Mouse (Mus musculus) G1E (cell line): Measurements from ENCODE around the gene Sectm1b. TPM values are rescaled to one million over a fixed set of nuclear protein-coding genes. Genes with fewer than 3 reads are reported as not detected.

Experiments
- ATAC-seq: 2 replicates; pipeline ENCODE4 v1.8.0; 2016; ENCODE audit warnings: mild to moderate bottlenecking; ENCODE audit not compliant: insufficient number of reproducible peaks, poor library complexity, low FRiP score, severe bottlenecking; ENCODE audit errors: extremely low read depth
- DNase-seq: peaks from one replicate; pipeline ENCODE4 v3.0.0; 2012; ENCODE audit warnings: low spot score
- H3K27me3 ChIP-seq: 2 replicates; pipeline ENCODE4 v1.6.1; 2012; ENCODE audit warnings: mild to moderate bottlenecking, low read length, inconsistent platforms; ENCODE audit not compliant: insufficient read depth
- H3K36me3 ChIP-seq: replicated peaks from 2 replicates; pipeline ENCODE3; 2012; ENCODE audit warnings: mild to moderate bottlenecking, inconsistent platforms
- H3K4me1 ChIP-seq: 2 replicates; pipeline ENCODE4 v1.6.1; 2012; ENCODE audit warnings: low read depth, low read length, inconsistent platforms, mixed read lengths; ENCODE audit not compliant: insufficient read depth
- H3K4me3 ChIP-seq: 2 replicates; pipeline ENCODE4 v1.5.1; 2012; ENCODE audit warnings: low read depth, mild to moderate bottlenecking, inconsistent platforms, low read length, moderate library complexity, mixed read lengths
- H3K9me3 ChIP-seq: replicated peaks from 2 replicates; pipeline ENCODE4 v1.6.1; 2012; ENCODE audit warnings: inconsistent platforms
- CTCF ChIP-seq: IDR thresholded peaks from 2 replicates; pipeline ENCODE4 v1.5.1; 2012; ENCODE audit warnings: low read depth, low read length, inconsistent platforms, mixed read lengths
- GATA1 ChIP-seq: IDR thresholded peaks from 2 replicates; pipeline ENCODE4 v1.6.1; 2012; ENCODE audit warnings: borderline replicate concordance, low read length, inconsistent platforms, mixed read lengths
- GATA2 ChIP-seq: IDR thresholded peaks from 2 replicates; pipeline ENCODE4 v1.6.1; 2012; ENCODE audit warnings: low read depth, low read length, inconsistent platforms, borderline replicate concordance
- POLR2AphosphoS5 ChIP-seq: IDR thresholded peaks from 2 replicates; pipeline ENCODE4 v1.6.1; 2012; ENCODE audit warnings: low read depth, low read length, inconsistent platforms; ENCODE audit not compliant: insufficient replicate concordance
- TAL1 ChIP-seq: conservative IDR thresholded peaks from 2 replicates; pipeline ENCODE4 v1.6.1; 2012; ENCODE audit warnings: low read depth, low read length, inconsistent platforms, mixed read lengths
- polyA plus RNA-seq: library from polyadenylated mRNA; stranded (reverse); fragments of >175 nt; gene quantifications from 2 replicates; pipeline ENCODE4 v1.2.3, GENCODE M21; 2012
- total RNA-seq, 2 experiments: library from RNA; stranded (forward) in 1 of 2; stranded (reverse) in 1 of 2; fragments of 200-1000 nt in 1 of 2; fragments of >200 nt in 1 of 2; fragmentation: Nextera tagmentation in 1 of 2; gene quantifications; 2 replicates each; pipeline ENCODE4 v1.2.3; 2014 to 2017

Gene Sectm1b
- total and polyA plus RNA-seq, 3 experiments: 0.16 TPM; not detected in 2

GRCm38 (mm10) chr11:121041212-121041611 lies 22.2 kb downstream of the Sectm1b start:
- peak; percentile 39 for DNase-seq
- no peak for TF ChIP-seq GATA1
- peak; percentile 46; the same call in 1 of the 2 replicates for TF ChIP-seq CTCF
- no peak for TF ChIP-seq TAL1
- no peak for TF ChIP-seq GATA2
- Histone ChIP-seq H3K27me3 (peaks cover 52% of the 10 kb centered on the region), H3K4me3 (no peak overlapping the region), H3K4me1 (peaks cover 3% of the 10 kb centered on the region; the same call in 1 of the 2 replicates), H3K9me3 (no peaks in the 10 kb centered on the region), H3K36me3 (no peaks in the 10 kb centered on the region)
- no peak for ATAC-seq

- Histone ChIP-seq H3K27me3 (peaks cover 56% of the 10 kb centered on the region), H3K9me3 (no peaks in the 10 kb centered on the region), H3K4me3 (no peak within 1 kb of the TSS), H3K36me3 (no peaks in the 10 kb centered on the region), H3K4me1 (peaks cover 3% of the 10 kb centered on the region; the same call in 1 of the 2 replicates)
- ATAC-seq (no peak), DNase-seq (no peak)
- TF ChIP-seq CTCF (no peak), GATA2 (no peak), POLR2AphosphoS5 (no peak), GATA1 (no peak), TAL1 (no peak)
Measured at GRCm38 (mm10) chr11:121039302-121039701, 24.1 kb downstream of the Sectm1b start, which contains the start of gene Cd7. Gene Cd7 (minus strand): TSS chr11:121039418.

GRCm38 (mm10) chr11:121038366-121039240 lies 24.8 kb downstream of the Sectm1b start:
- Histone ChIP-seq H3K4me1 (peaks cover 3% of the 10 kb centered on the region; the same call in 1 of the 2 replicates), H3K4me3 (no peak overlapping the region)
- no peak for ATAC-seq

GRCm38 (mm10) chr11:121033118-121033517 lies 30.3 kb downstream of the Sectm1b start:
- ATAC-seq: no peak
- H3K36me3 ChIP-seq: no peaks in the 10 kb centered on the region

More at GRCm38 (mm10) chr11:121038366-121039240, 24.8 kb downstream of the Sectm1b start:
- H3K27me3 ChIP-seq: peaks cover 62% of the 10 kb centered on the region
- TF ChIP-seq CTCF: no peak
- TF ChIP-seq POLR2AphosphoS5: no peak
- TF ChIP-seq GATA2: no peak
- TF ChIP-seq GATA1: no peak
- TF ChIP-seq TAL1: no peak
- no peaks in the 10 kb centered on the region for H3K9me3 ChIP-seq
- no peaks in the 10 kb centered on the region for H3K36me3 ChIP-seq
- no peak for DNase-seq

GRCm38 (mm10) chr11:121027259-121027658 lies 36.1 kb downstream of the Sectm1b start:
- Histone ChIP-seq H3K36me3 (no peaks in the 10 kb centered on the region), H3K9me3 (no peaks in the 10 kb centered on the region), H3K4me3 (no peak overlapping the region), H3K4me1 (0 out of 2 replicates have a peak, but pooled peaks cover 3% of the 10 kb centered on the region), H3K27me3 (peaks cover 12% of the 10 kb centered on the region)
- TF ChIP-seq POLR2AphosphoS5 (no peak), CTCF (no peak), TAL1 (no peak), GATA2 (no peak), GATA1 (no peak)
- ATAC-seq (no peak), DNase-seq (no peak)

More at GRCm38 (mm10) chr11:121033118-121033517, 30.3 kb downstream of the Sectm1b start:
- no peak overlapping the region for H3K4me3 ChIP-seq
- no peaks in the 10 kb centered on the region for H3K4me1 ChIP-seq
- no peak for DNase-seq
- H3K9me3 ChIP-seq: no peaks in the 10 kb centered on the region
- no peak for TF ChIP-seq POLR2AphosphoS5
- no peak for TF ChIP-seq TAL1
- TF ChIP-seq GATA2: no peak
- TF ChIP-seq GATA1: no peak
- TF ChIP-seq CTCF: no peak
- peaks cover 49% of the 10 kb centered on the region for H3K27me3 ChIP-seq

GRCm38 (mm10) chr11:121024163-121024562 lies 39.2 kb downstream of the Sectm1b start:
- DNase-seq (no peak), ATAC-seq (no peak)
- Histone ChIP-seq H3K4me1 (0 out of 2 replicates have a peak, but pooled peaks cover 3% of the 10 kb centered on the region), H3K27me3 (peaks cover 24% of the 10 kb centered on the region; the same call in 1 of the 2 replicates), H3K36me3 (no peaks in the 10 kb centered on the region), H3K4me3 (no peak overlapping the region), H3K9me3 (no peaks in the 10 kb centered on the region)
- no peak for TF ChIP-seq CTCF
- TF ChIP-seq GATA2: no peak
- no peak for TF ChIP-seq POLR2AphosphoS5
- TF ChIP-seq TAL1: no peak
- no peak for TF ChIP-seq GATA1
